In genomic region chr14:13284091-13284844, GRCm38 (mm10) we compare ENCODE assay signal across 9 mouse cellular contexts. TPM values are rescaled to one million over a fixed set of nuclear protein-coding genes. Genes with fewer than 3 reads are reported as not detected.
DNase-seq lines count a peak whose midpoint lies in the region; ATAC-seq lines count a peak whose summit lies in the region.
"Had no signal": no experiment of that assay in that cellular context is flagged by ENCODE, and none has a peak within 500 bp of the region (broad histone marks: within the 10 kb centered on the region; RNA-seq: fewer than 3 reads in every experiment).

Gene Synpr (plus strand): TSS chr14:13284780.

- H3K9me3 ChIP-seq in heart, embryonic 14.5 days (ENCODE audit: control insufficient read depth, low read length): no peaks in the 10 kb centered on the region
- no peaks in the 10 kb centered on the region for H3K9me3 ChIP-seq in forebrain, embryonic 10.5 days
- H3K9me3 ChIP-seq in intestine, embryonic 15.5 days: no peaks in the 10 kb centered on the region

- no peak for DNase-seq in heart, adult 18-20 months
- peak; percentile 95 for DNase-seq in brain, adult 2 months (ENCODE audit: low read depth, low spot score)
- DNase-seq in forebrain, embryonic 10.5 days (ENCODE audit: extremely low spot score, low spot score): peak; percentile 88
- peak; percentile 58 for DNase-seq in liver
- DNase-seq in retina, adult 2 months (ENCODE audit: low read depth, low spot score): peak; percentile 46

- 0 out of 4 replicates have a peak, but pooled peaks cover 0 to 3% of the 10 kb centered on the region in 2 experiments for H3K4me1 ChIP-seq in heart, embryonic 14.5 days (ENCODE audit: control insufficient read depth in 2 of 2, insufficient read depth in 2 of 2, low read length in 2 of 2)
- peaks cover 15% of the 10 kb centered on the region for H3K4me1 ChIP-seq in forebrain, embryonic 10.5 days
- H3K4me1 ChIP-seq in intestine, embryonic 15.5 days (replicated peaks): no peaks in the 10 kb centered on the region

- no peak within 1 kb of the TSS for H3K27ac ChIP-seq in heart, embryonic 14.5 days (replicated peaks in 1 of 2; ENCODE audit: control insufficient read depth in 1 of 2, insufficient read depth in 1 of 2, low read depth in 2 of 2, low read length in 2 of 2)
- H3K27ac ChIP-seq in forebrain, embryonic 10.5 days: peak within 1 kb of the TSS; percentile 65
- H3K27ac ChIP-seq in intestine, embryonic 15.5 days: no peak within 1 kb of the TSS

- peak within 1 kb of the TSS; percentile 30 to 31 for H3K4me3 ChIP-seq in heart, embryonic 14.5 days (ENCODE audit: control insufficient read depth in 1 of 2, insufficient read depth in 1 of 2, low read depth in 1 of 2, low read length in 2 of 2)
- H3K4me3 ChIP-seq in forebrain, embryonic 10.5 days: peak within 1 kb of the TSS; percentile 54
- H3K4me3 ChIP-seq in intestine, embryonic 15.5 days (replicated peaks): peak within 1 kb of the TSS; percentile 32

- peak; percentile 91 for ATAC-seq in heart, embryonic 14.5 days (ENCODE audit: insufficient number of reproducible peaks, insufficient read depth, low FRiP score, low read depth)
- ATAC-seq in intestine, embryonic 15.5 days: peak; percentile 99
- no peak for ATAC-seq in activated CD4-positive, CD25-positive, alpha-beta regulatory T cell, adult 4 months

- 7% methylated on average over 26 of the region's 27 CpGs for WGBS in heart, embryonic 14.5 days
- 5% methylated on average over 27 of the region's 27 CpGs for WGBS in forebrain, embryonic 10.5 days
- 6% methylated on average over 27 of the region's 27 CpGs for WGBS in intestine, embryonic 15.5 days

- H3K27me3 ChIP-seq in heart, embryonic 14.5 days (ENCODE audit: control insufficient read depth, insufficient read depth, low read length): peaks cover 13% of the 10 kb centered on the region; the same call in 1 of the 2 replicates
- peaks cover 20% of the 10 kb centered on the region for H3K27me3 ChIP-seq in forebrain, embryonic 10.5 days (ENCODE audit: poor library complexity, severe bottlenecking)
- no peaks in the 10 kb centered on the region for H3K27me3 ChIP-seq in intestine, embryonic 15.5 days (replicated peaks)
- H3K27me3 ChIP-seq: CH12.LX had no signal

- H3K4me2 ChIP-seq in heart, embryonic 14.5 days (ENCODE audit: low read length): peak within 1 kb of the TSS; percentile 79
- peak within 1 kb of the TSS; percentile 77 for H3K4me2 ChIP-seq in intestine, embryonic 15.5 days (replicated peaks)

- no peaks in the 10 kb centered on the region for H3K36me3 ChIP-seq in heart, embryonic 14.5 days (ENCODE audit: control insufficient read depth, insufficient read depth, low read length)
- H3K36me3 ChIP-seq in forebrain, embryonic 10.5 days (replicated peaks): no peaks in the 10 kb centered on the region
- H3K36me3 ChIP-seq in intestine, embryonic 15.5 days: no peaks in the 10 kb centered on the region

- no peak within 1 kb of the TSS for H3K9ac ChIP-seq in heart, embryonic 14.5 days (ENCODE audit: low read length)
- no peak within 1 kb of the TSS for H3K9ac ChIP-seq in intestine, embryonic 15.5 days

RNA-seq across cellular contexts. Expression of gene Synpr, which starts in this region (rescaled TPM):
- polyA plus RNA-seq in heart, embryonic 14.5 days (2014; fragmentation: Nextera tagmentation; extraction: Ambion mirVana): 0.31 and 0.51 TPM in 2 replicates
- total RNA-seq in heart, adult 18-20 months (2021): under 1 TPM; 0.15 to 0.42 TPM
- 1.4 and 2.5 TPM in 2 replicates for polyA plus RNA-seq in forebrain, embryonic 10.5 days (2016; fragmentation: Nextera tagmentation; extraction: Ambion mirVana)
- polyA plus RNA-seq in intestine, embryonic 15.5 days (2015; fragmentation: Nextera tagmentation; extraction: Ambion mirVana): 2.8 and 3.2 TPM in 2 replicates
- polyA plus RNA-seq in activated CD4-positive, CD25-positive, alpha-beta regulatory T cell, adult 4 months (2017; shearing (Covaris generic)): not detected
- total RNA-seq: CH12.LX had no signal

Comparison
In these comparisons a context has a peak if more than half of its experiments do, and no peak if none do; other contexts are left out.
1. Peak in ATAC-seq, H3K4me3 ChIP-seq and H3K4me2 ChIP-seq in heart, embryonic 14.5 days; RNA of the gene not detected or under 1 TPM.
2. DNase-seq: peak in brain, adult 2 months (single experiment), forebrain, embryonic 10.5 days (single experiment), liver (single experiment) and retina, adult 2 months (single experiment); none in heart, adult 18-20 months (0 of 2).
3. Peak in every context shown above with its lines, with median percentiles within 50 percentile points of each other: H3K4me3 ChIP-seq.